Mouse (Mus musculus): ENCODE results near the gene Gm14403. TPM values are rescaled to one million over a fixed set of nuclear protein-coding genes. Genes with fewer than 3 reads are reported as not detected.

The Gm14403 gene
- total RNA-seq, 2 experiments from 2014 or later, result 79.4 to 81.1 TPM

Other genes with a start within 250 kb of the Gm14403 start
- gene Gm14409, start 231.2 kb upstream of the Gm14403 start, total RNA-seq (2021), result 1 to 10 TPM in 1 of 2 experiments, under 1 TPM in 1; 0.94 to 1.1 TPM
- gene Gm14412, start 173.9 kb upstream of the Gm14403 start, total RNA-seq (2021), result 1 to 10 TPM in 1 of 2 experiments, under 1 TPM in 1; 0.94 to 1.8 TPM
- gene Gm14418, start 99.9 kb upstream of the Gm14403 start, total RNA-seq (2021), result 10 to 100 TPM; 13.6 to 16.1 TPM
- gene Zfp970, start 33.5 kb upstream of the Gm14403 start, total RNA-seq (2021), result 100 to 1,000 TPM; 465 to 482 TPM
- gene Gm14406, start 80.0 kb downstream of the Gm14403 start, total RNA-seq (2021), result not detected